Mouse (Mus musculus) urinary bladder, postnatal 14 days (tissue): ENCODE measurements around the gene Figla.
A peak's percentile ranks its signal among the peaks of the same experiment; 100 is the strongest.

Source experiments
- DNase-seq: peaks from one replicate; pipeline ENCODE4 v3.0.0; 2021; ENCODE audit warnings: low spot score

Gene Figla

GRCm38 (mm10) chr6:86028601-86029322 lies 12.8 kb downstream of the Figla start, which contains the start of gene Add2:
Gene Add2 (plus strand): TSS chr6:86028681.
- no peak for DNase-seq

DNA sequence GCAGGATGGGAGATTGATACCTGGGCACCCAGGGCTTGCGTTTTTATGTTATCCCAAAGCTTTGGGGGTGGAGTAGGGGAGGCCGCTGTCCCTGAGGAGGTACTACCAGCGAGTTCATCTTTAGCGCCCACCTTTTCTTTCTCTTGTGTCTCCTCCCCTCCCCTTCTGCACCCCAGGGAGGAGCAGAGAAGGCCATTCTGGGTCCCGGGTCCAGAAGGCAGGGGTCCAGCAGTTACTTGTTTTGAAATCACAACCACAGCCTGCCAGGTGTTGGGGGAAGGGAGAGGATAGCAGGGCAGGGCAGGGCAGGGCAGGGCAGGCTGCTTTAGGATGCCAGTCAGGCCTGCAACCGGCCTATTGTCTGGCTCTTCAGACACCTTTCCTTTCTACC lies 13.3 kb downstream of the Figla start:
- DNase-seq = no peak

DNA sequence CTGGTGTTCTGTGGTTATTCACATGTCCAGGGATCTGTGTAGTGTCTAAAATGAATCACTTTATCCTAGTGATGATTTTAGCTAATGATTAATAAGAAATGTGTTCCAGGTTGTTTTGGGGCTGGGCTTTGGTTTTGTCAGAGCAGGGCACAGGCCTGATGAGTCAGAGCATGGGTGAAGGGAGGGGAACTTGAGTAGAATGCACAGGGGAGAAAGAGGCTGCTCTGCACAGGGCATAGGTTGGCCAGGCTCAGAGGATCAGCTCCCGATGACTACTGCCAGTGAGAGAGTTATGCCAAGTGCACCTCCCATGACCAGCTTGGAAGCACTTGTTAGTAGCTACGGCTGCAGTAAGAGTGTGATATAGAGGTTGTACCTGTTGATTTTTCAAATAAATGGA lies 15.6 kb downstream of the Figla start:
- DNase-seq = peak; percentile 48

GRCm38 (mm10) chr6:86033635-86034034 lies 17.7 kb downstream of the Figla start:
- no peak for DNase-seq

- no peak for DNase-seq
Observed at GRCm38 (mm10) chr6:86038901-86039300, 22.9 kb downstream of the Figla start.

- DNase-seq = no peak
Observed at GRCm38 (mm10) chr6:86040140-86040539, 24.2 kb downstream of the Figla start.

- no peak for DNase-seq
Observed at GRCm38 (mm10) chr6:86047510-86047909, 31.5 kb downstream of the Figla start.

DNA sequence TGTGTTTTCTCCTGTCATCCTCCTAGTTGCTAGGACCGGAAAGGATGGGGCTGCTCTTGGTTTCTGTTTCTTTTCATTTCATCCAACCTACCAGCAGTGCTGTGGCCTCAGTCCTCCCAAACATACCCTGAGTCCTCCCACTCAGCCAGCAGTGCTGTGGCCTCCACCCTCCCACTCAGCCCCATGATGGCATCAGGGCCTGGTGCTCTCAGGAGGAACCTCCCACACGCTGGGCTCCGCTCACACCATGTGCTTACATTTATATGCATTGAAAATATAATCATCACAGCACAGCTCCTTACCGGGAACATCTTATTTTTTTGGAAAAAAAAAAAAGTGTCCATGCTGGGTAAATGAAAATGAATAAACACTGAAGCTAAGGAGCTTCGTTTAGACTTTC lies 32.5 kb downstream of the Figla start:
- DNase-seq = no peak

DNA sequence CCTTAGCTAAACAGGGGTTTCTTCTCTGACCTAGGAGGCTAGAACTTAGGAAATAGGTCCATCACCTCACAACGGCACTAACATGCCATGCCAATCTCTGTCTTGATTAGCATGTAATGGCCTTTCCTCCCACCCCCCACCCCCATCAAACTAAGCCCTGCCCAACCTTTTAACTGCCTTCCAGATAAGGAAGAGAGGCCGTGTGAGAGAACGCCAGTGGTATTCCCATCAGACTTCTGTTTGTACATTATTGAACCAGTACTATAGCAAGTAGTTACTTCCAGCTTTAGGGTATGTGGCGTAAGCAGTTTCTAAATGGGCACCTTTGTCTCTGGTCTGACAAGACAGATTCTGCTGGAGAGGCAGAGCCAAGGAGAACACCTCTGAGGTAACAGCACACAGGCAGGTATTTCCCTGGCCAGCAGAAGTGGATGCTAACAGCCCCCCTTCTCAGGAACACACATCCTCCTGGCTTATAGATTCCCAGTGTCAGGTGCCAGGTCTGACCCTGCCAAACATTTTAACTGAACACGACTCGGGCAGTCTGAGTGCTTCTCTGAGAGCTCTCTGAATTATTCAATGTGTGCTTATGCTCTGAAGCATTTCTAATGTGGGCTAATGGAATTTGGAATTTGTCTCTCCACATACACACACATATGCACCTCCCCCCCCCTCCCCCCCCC lies 34.8 kb downstream of the Figla start:
- DNase-seq = no peak

- DNase-seq = no peak
Observed at GRCm38 (mm10) chr6:86052032-86052459, 36.1 kb downstream of the Figla start.

DNA sequence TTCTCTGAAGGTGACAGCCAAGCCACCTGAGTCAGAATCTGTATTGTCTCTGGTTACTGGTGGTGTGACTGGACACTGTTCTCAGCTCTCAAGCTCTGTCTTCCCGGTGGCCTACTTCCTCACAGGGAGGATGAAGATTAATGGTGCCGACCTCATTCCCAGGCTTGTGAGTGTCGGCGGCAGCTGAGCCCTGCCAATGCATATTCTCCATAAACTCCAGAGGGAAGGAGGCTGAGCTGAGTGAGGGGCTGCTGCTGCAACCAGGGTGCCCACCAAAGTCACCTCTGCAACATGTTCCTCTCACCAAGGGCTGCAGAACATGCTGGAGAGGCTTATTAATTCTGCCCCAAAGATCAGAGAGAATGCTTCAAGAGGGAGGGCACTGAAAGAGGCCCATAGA lies 36.6 kb downstream of the Figla start:
- DNase-seq = no peak

GRCm38 (mm10) chr6:86053099-86053498 lies 37.1 kb downstream of the Figla start:
- DNase-seq = no peak

DNA sequence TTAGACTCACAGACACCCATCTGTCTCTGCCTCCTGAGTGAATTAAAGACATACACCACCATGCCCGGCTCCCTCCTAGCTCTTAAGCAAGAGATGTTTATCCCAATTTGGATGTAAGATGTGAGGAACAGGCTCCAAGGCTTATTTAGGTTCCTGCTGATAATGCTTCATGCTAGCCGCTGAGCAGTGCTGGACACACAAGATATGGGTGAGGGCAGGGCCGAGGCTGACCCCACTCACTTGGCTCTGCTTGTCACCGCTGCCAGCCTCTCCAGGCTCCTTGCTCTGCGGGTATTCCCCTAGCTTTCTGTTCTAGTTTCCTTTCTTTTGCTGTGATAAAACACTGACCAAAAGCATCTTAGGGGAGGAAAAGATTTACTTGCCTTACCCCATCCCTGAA lies 37.6 kb downstream of the Figla start:
- no peak for DNase-seq

DNA sequence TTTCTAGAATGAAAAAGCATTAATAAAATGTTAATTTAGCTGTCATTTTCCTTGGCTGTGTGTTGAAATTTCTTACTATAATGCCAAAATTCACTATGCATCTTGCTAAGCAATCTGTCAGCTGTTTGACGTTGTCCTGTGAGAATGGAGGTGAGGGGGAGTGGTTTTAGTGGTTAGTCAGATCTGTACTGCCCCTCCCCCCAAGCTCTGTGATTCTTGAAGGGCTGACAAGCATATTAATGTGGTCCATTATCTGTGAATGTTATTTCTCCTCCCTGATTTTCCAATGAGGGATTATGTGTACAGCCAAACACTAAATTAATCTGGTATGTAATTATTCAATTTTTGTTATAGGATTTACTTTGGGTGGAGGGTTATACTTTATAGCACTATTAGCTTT lies 42.5 kb downstream of the Figla start:
- DNase-seq = no peak

DNA sequence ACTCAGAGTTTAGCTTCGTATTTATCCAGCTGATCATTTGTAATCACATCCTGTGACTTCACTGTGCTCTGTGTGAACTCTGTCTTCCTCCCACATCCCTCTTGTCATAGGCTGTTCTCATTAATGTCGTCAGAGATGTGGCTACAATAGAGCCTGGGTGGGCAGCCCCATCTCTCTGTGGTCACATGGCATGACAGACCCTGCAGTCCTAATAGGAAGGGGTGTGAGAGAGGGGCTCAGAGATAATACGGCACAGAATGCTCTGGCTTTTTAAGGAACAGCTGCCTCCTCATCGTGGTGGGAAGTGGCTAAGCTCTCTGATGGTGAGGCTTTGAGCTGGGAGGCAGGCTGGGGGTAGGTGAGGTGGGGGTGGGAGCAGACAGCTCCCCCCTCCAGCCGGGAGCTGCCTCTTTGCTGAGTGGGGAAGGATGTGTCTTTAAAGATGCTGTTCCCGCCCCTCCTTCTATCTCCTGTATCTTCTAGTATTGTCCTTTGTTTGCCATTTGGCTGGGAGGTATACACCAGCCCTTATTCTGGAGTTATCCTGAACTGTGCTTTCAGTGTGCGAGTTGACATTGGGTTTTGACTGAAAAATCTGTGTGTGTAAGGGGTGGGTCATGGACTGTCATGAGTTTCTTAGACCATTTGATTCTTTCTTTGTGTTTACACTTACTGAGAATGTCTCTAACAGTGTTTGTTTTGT lies 43.3 kb downstream of the Figla start:
- DNase-seq = no peak

DNA sequence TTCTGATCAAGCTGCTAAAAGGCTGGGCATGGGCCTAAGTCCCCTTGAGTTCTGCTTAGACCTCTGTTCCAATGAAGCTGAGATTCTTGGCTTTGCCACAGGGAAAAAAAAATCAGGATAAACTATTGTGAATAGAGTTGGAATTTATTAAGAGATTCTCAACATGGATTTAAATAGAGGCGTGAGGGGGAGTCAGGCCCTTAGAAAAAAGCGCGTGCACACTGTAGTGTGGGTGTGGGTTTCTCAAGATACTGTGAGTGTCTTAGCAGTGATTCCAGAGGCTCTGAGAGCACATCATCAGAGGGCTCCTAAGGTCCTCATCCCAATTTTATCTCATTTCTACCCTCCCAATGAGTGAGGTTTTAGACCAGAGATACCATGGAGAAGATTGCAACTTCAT lies 44.2 kb downstream of the Figla start:
- DNase-seq = no peak

- DNase-seq = no peak
Observed at GRCm38 (mm10) chr6:86062226-86062625, 46.3 kb downstream of the Figla start.

DNA sequence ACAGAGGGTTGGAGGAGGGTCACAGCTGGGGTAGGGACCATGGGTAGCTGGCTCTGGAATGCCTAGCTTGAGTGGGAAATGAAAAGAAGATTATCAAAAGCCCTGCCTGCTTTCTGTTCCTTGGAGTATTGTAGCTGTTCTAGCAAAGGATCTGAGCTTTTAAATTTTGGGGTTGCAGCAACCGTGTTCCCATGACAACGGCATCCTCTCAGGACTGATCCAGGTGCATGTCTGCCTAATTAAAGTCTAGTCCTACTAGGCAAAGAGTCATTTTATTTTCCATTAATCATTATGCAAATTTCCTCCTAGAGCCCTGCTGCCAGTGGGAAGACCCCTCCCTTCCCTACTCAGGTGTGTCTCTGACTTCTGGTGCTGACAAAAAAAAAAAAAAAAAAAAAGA lies 46.7 kb downstream of the Figla start:
- DNase-seq = no peak

- DNase-seq = no peak
Observed at GRCm38 (mm10) chr6:86064318-86065016, 48.5 kb downstream of the Figla start.

DNA sequence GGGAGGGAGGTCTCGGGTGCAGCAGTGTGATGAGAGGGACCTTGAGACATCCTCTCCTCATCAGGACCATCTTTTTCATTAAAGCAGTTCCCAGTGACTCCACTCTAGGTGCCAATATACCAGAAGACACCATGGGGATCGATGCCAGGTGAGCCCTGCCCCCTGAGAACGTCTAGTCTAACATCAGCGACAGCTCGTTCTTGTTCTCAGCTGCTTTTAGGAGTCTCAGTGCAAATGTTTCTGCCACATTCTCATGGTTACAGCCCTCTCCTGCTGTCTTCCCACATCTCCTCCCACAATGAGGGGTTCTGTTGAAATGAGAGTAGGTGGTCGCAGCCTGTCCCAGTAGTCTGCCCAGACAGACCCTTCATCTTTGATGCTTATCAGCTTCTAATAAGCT lies 50.8 kb downstream of the Figla start:
- no peak for DNase-seq

DNA sequence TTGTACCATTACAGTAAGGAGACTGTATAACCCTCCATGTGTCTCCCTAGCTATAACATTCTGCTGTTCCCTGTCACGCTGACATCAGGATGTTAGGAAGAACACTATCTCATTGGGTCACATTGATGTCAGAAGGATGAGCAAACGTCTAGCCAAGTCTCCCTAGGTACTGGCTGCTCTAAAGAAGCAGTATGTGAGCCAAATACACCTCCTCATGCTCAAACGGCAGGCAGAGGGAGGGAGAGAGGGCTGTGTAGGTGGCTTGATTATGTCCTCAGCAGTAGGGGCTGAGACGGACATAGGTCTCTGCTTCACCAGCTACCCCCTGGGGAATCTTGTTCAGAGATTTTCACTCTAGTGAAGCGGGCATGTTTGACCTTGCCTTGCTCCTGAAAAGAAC lies 51.2 kb downstream of the Figla start:
- DNase-seq = no peak

DNA sequence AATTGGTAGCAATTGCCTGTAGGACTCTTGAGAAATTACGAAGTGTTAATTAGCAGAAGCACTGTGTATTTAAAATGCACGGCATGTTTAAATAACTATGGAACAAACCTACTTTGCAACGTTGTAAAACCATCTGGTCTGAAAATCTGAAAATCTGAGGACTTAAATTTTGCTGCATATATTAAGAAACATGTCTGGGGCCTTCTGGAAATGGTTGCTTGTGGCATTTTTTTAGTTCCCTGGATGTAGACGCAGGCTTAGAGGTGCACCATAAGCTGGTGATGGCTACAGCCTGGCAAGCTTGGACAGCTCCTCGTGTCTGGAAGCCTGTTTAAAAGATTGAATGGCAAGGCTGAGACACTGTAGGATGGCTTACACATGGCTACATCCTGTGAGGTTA lies 53.0 kb downstream of the Figla start:
- DNase-seq = no peak

DNA sequence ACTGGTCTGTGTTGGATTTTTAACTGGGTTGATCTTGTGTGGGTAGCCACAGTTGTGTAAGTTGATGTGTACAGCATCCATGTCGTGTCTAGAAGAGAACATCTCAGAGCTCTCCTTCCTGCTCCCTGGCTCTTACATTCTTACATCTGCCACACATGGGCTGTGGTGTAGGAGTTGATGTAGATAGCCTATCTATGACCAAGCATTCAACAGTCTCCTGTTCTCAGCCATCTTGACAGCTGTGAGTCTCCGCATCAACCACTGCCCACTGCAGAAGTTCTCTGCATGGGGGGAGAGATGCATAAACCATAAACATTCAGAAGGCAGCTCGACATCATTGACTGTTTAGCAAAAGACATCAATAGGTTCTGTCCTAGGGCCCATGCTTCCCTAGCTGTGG lies 53.9 kb downstream of the Figla start:
- no peak for DNase-seq
